Mouse (Mus musculus): ENCODE data around the gene Adgrv1. TPM values are rescaled to one million over a fixed set of nuclear protein-coding genes. Genes with fewer than 3 reads are reported as not detected.
"Not testable (repeated sequence)": the region's sequence is repeated elsewhere in the genome, so short reads cannot be mapped to it uniquely, and the experiment has no call there.

The Adgrv1 gene
- polyA plus RNA-seq, 1 experiment = not detected

DNA sequence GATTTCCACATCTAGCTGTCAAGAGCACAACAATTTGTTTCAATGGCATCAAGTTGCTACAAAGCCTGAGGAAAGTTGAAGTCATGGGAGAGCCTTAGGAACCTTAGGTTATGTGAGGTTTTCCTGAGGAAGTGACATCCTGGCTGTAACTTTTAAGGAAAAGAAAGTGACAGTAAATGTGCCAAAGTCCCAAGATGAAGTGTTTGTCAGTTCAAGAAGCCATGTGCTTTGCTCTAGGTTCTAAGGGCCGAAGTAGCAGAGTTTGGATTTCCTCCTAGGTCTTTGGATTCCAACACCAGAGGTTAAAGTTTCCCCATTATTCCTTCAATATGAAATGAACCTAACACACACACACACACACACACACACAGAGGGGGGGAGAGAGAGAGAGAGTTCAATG, 332.1 kb downstream of the Adgrv1 start:
- Histone ChIP-seq H3K4me1 (ENCODE audit: control insufficient read depth, insufficient read depth, insufficient read length, low read length) (no peaks in the 10 kb centered on the region), H3K27ac (replicated peaks; ENCODE audit: low read depth, low read length) (no peak overlapping the region), H3K4me3 (ENCODE audit: insufficient read depth, low read depth, low read length) (no peak overlapping the region)

- Histone ChIP-seq H3K4me1 (ENCODE audit: control insufficient read depth, insufficient read depth, insufficient read length, low read length) (no peaks in the 10 kb centered on the region), H3K27ac (replicated peaks; ENCODE audit: low read depth, low read length) (no peak overlapping the region), H3K4me3 (ENCODE audit: insufficient read depth, low read depth, low read length) (no peak overlapping the region)
Observed at GRCm38 (mm10) chr13:81294106-81294505, 338.8 kb downstream of the Adgrv1 start.

- no peak overlapping the region for H3K27ac ChIP-seq (replicated peaks; ENCODE audit: low read depth, low read length)
- H3K4me1 ChIP-seq (ENCODE audit: control insufficient read depth, insufficient read depth, insufficient read length, low read length) = no peaks in the 10 kb centered on the region
- H3K4me3 ChIP-seq (ENCODE audit: insufficient read depth, low read depth, low read length) = no peak overlapping the region
Observed at GRCm38 (mm10) chr13:81282193-81282592, 350.8 kb downstream of the Adgrv1 start.

DNA sequence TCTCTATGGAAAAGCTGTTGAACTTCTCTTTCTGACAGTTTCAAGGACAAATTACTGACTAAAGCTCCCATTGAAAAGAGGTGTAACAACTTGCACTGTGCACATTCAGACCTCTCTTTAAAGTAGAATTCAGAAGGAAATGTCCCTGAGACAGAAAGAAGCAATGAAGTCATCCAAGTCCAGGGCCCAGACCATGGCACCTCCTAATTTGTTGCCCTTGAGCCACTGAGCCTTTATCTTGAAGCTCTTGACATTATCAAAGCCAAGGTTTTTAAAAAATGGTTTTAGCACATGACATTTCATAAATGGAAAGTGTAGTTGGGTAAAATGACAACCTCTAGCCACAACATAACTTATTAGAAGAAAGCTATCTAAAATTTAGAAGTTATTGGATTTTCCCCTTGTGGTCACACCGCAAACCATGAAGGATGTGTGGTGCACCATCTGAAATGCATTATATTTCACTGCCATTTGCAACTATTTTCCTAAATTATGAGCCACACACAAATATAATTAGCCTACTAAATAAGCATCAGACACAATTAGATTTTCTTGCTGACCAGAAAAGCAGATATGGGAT, 352.2 kb downstream of the Adgrv1 start:
- Histone ChIP-seq H3K4me1 (ENCODE audit: control insufficient read depth, insufficient read depth, insufficient read length, low read length) (no peaks in the 10 kb centered on the region), H3K27ac (replicated peaks; ENCODE audit: low read depth, low read length) (no peak overlapping the region), H3K4me3 (ENCODE audit: insufficient read depth, low read depth, low read length) (no peak overlapping the region)

DNA sequence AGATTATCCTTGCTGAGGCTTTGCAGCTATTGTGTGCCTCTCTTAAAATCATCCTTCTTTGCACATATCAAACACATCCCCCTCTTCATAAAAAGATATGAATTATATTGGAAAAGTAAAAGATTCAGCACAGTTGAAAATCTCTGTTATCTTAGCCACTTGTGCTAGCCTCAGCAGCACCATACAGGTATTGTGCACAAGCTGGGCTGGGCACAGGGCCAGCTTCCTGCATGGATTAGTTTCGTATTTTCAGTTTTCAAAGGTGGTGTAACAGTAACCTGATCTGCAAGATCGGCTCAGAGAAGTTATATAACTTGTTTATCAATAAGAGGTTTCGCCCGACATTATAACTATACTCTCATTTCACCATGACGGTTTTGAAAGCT, 353.6 kb downstream of the Adgrv1 start:
- Histone ChIP-seq H3K27ac (replicated peaks; ENCODE audit: low read depth, low read length) (no peak overlapping the region), H3K4me3 (ENCODE audit: insufficient read depth, low read depth, low read length) (no peak overlapping the region), H3K4me1 (ENCODE audit: control insufficient read depth, insufficient read depth, insufficient read length, low read length) (no peaks in the 10 kb centered on the region)

GRCm38 (mm10) chr13:81278669-81279350, 354.1 kb downstream of the Adgrv1 start:
- Histone ChIP-seq H3K4me1 (ENCODE audit: control insufficient read depth, insufficient read depth, insufficient read length, low read length) (no peaks in the 10 kb centered on the region), H3K27ac (replicated peaks; ENCODE audit: low read depth, low read length) (no peak overlapping the region), H3K4me3 (ENCODE audit: insufficient read depth, low read depth, low read length) (no peak overlapping the region)

GRCm38 (mm10) chr13:81273837-81274236, 359.1 kb downstream of the Adgrv1 start:
- no peak overlapping the region for H3K4me3 ChIP-seq (ENCODE audit: insufficient read depth, low read depth, low read length)
- no peaks in the 10 kb centered on the region for H3K4me1 ChIP-seq (ENCODE audit: control insufficient read depth, insufficient read depth, insufficient read length, low read length)
- no peak overlapping the region for H3K27ac ChIP-seq (replicated peaks; ENCODE audit: low read depth, low read length)

DNA sequence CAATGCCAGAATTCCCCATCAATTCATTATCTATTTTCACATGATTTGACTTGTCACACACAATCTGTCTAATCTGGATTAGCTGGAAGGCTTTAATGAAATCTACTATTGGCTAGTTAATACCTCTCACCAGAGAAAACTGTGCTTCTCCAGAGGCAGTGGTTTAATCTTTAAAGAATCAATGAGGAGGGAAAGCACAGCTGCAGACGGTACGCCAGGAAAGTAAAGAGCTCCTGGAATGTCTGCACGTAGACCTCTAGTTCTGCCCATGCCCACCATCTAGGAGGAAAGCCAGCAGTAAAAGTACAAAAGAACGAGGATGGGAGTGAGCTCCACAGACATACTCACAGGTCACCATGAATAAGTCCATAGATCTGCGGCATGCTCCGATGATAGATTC, 362.6 kb downstream of the Adgrv1 start:
- H3K4me3 ChIP-seq (ENCODE audit: insufficient read depth, low read depth, low read length) = no peak overlapping the region
- no peak overlapping the region for H3K27ac ChIP-seq (replicated peaks; ENCODE audit: low read depth, low read length)
- H3K4me1 ChIP-seq (ENCODE audit: control insufficient read depth, insufficient read depth, insufficient read length, low read length) = no peaks in the 10 kb centered on the region

DNA sequence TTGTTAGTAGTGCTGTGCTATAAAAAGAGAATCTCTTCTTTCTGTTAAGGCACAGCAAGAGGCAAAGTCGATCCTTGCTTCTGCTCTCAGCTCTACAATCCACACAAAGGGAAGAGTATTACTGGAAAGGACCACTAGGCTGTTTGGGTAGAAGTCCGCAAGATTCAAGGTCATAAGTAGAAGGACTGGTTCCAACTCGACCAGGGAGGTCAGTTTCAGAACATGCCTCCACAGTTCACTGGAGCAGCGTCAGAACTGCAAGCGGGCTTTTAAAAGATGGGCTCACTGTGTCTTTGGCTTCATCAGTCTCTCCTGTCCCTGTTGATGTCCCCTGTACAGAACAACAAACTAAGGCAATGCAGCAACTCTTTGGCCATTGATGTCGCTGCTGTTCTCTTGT, 363.9 kb downstream of the Adgrv1 start:
- Histone ChIP-seq H3K4me1 (ENCODE audit: control insufficient read depth, insufficient read depth, insufficient read length, low read length) (no peaks in the 10 kb centered on the region), H3K27ac (replicated peaks; ENCODE audit: low read depth, low read length) (no peak overlapping the region), H3K4me3 (ENCODE audit: insufficient read depth, low read depth, low read length) (no peak overlapping the region)

GRCm38 (mm10) chr13:81267489-81267888, 365.5 kb downstream of the Adgrv1 start:
- not testable (repeated sequence) for H3K4me3 ChIP-seq (ENCODE audit: insufficient read depth, low read depth, low read length); H3K27ac ChIP-seq (replicated peaks; ENCODE audit: low read depth, low read length); H3K4me1 ChIP-seq (ENCODE audit: control insufficient read depth, insufficient read depth, insufficient read length, low read length)

DNA sequence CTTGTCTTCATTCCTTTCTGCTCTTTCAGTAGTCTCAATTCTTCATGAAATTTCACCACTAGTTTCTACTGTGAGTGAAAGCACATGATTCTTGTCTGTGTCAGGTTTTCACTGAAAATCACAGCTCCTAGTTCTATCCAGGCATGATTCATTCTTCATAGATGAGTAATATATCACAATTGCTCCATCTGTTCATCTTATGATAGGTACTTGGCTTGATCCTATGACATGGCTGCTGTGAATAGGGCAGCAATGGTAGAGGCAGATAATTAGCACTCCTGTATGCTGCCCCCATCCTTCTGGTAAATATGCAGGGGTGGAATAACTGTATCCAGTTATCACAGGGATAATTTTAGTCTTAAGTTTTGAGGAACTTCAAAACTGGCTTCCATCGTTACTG, 368.5 kb downstream of the Adgrv1 start:
- Histone ChIP-seq H3K27ac (replicated peaks; ENCODE audit: low read depth, low read length) (no peak overlapping the region), H3K4me1 (ENCODE audit: control insufficient read depth, insufficient read depth, insufficient read length, low read length) (no peaks in the 10 kb centered on the region), H3K4me3 (ENCODE audit: insufficient read depth, low read depth, low read length) (no peak overlapping the region)

GRCm38 (mm10) chr13:81241181-81241580, 391.8 kb downstream of the Adgrv1 start:
- H3K27ac ChIP-seq (replicated peaks; ENCODE audit: low read depth, low read length) = no peak overlapping the region
- no peaks in the 10 kb centered on the region for H3K4me1 ChIP-seq (ENCODE audit: control insufficient read depth, insufficient read depth, insufficient read length, low read length)
- no peak overlapping the region for H3K4me3 ChIP-seq (ENCODE audit: insufficient read depth, low read depth, low read length)

DNA sequence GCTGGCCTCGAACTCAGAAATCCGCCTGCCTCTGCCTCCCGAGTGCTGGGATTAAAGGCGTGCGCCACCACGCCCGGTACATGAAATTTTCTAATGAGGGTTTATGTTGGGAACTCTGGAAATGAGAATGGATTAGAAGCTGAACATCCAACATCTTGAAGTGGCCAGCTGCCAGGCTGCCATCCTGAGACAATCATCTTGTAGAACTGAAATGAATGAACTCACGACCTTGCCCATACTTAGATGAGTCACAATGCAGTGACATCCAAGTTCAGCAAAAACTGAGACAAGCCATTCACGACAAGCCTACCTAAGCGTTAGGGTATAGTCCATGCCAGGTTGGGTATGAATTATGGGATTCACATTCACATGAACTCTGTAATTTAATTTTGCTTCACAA, 393.1 kb downstream of the Adgrv1 start:
- Histone ChIP-seq H3K4me3 (ENCODE audit: insufficient read depth, low read depth, low read length) (no peak overlapping the region), H3K27ac (replicated peaks; ENCODE audit: low read depth, low read length) (no peak overlapping the region), H3K4me1 (ENCODE audit: control insufficient read depth, insufficient read depth, insufficient read length, low read length) (no peaks in the 10 kb centered on the region)

DNA sequence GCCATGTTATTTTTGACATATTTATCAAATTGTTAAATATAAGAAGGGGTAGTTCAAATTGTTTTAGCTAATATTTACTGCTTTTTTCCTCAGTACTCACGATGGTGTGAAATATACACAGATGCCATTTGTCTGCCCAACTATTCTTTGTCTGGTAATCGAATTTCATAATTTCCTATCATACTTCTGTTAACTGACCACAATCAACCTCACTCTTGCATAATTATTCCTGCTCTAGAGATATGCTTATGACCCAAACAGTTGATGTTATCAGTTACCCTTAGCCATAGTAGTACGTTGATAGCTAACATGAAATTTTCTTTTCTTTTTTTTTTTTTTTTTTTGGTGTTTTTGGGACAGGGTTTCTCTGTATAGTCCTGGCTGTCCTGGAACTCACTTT, 393.5 kb downstream of the Adgrv1 start:
- Histone ChIP-seq H3K27ac (replicated peaks; ENCODE audit: low read depth, low read length) (no peak overlapping the region), H3K4me3 (ENCODE audit: insufficient read depth, low read depth, low read length) (no peak overlapping the region), H3K4me1 (ENCODE audit: control insufficient read depth, insufficient read depth, insufficient read length, low read length) (no peaks in the 10 kb centered on the region)

DNA sequence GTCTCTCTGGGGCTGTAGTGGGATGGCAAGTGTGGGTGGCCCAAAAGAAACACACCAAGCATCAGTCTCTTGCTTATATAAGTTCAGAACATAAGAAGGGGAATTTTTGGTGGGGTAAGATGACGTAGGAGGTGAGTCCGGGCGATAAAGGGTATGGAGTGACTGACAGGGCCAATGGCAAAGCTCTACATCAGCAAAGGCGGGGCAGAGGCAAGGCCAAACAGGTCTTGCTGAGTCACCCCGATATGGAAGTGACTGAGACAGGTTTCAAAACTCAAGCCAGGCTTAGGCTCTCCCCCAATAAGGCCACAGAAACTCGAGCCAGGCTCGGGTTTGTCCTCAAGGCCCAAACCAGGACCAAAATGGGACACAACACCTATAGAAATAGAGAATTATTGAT, 394.1 kb downstream of the Adgrv1 start:
- H3K4me1 ChIP-seq (ENCODE audit: control insufficient read depth, insufficient read depth, insufficient read length, low read length) = no peaks in the 10 kb centered on the region
- H3K27ac ChIP-seq (replicated peaks; ENCODE audit: low read depth, low read length) = no peak overlapping the region
- H3K4me3 ChIP-seq (ENCODE audit: insufficient read depth, low read depth, low read length) = no peak overlapping the region

- peaks cover 3% of the 10 kb centered on the region; the same call in 1 of the 2 replicates for H3K4me1 ChIP-seq (ENCODE audit: control insufficient read depth, insufficient read depth, insufficient read length, low read length)
- H3K4me3 ChIP-seq (ENCODE audit: insufficient read depth, low read depth, low read length) = no peak overlapping the region
- H3K27ac ChIP-seq (replicated peaks; ENCODE audit: low read depth, low read length) = no peak overlapping the region
Observed at GRCm38 (mm10) chr13:81237947-81238346, 395.0 kb downstream of the Adgrv1 start.

All from brown adipose tissue, adult 24 weeks (tissue).